Mouse (Mus musculus): ENCODE results near the gene Gm10803. TPM values are rescaled to one million over a fixed set of nuclear protein-coding genes. Genes with fewer than 3 reads are reported as not detected.
"Not testable (repeated sequence)": the region's sequence is repeated elsewhere in the genome, so short reads cannot be mapped to it uniquely, and the experiment has no call there.

The Gm10803 gene
- not detected in 2 replicates for polyA plus RNA-seq (2015; fragmentation: Nextera tagmentation; extraction: Ambion mirVana)

DNA sequence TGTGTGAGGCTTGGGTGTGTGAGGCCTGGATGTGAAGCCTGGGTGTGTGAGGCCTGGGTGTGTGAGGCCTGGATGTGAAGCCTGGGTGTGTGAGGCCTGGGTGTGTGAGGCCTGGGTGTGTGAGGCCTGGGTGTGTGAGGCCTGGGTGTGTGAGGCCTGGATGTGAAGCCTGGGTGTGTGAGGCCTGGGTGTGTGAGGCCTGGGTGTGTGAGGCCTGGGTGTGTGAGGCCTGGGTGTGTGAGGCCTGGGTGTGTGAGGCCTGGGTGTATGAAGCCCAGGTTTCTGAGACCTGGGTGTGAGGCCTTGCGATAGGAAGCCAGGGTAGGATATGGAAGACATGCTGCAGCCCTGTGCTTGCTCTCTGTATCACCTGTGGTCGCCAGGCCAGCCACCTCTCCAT is at the start of gene Gm10803:
TSS of gene Gm10803 (plus strand) at position 301 of the 400 bp plus-strand sequence.
- H3K9ac ChIP-seq (ENCODE audit: low read depth, low read length); H3K36me3 ChIP-seq (ENCODE audit: control insufficient read depth, insufficient read depth); ATAC-seq (ENCODE audit: low read depth); H3K27ac ChIP-seq (ENCODE audit: low read length); H3K9me3 ChIP-seq (replicated peaks; ENCODE audit: control insufficient read depth, low read length); H3K4me2 ChIP-seq (ENCODE audit: low read depth, low read length); H3K27me3 ChIP-seq (ENCODE audit: control insufficient read depth, insufficient read depth, low read depth, low read length); H3K4me3 ChIP-seq (ENCODE audit: low read depth, low read length); H3K4me1 ChIP-seq (ENCODE audit: control insufficient read depth, low read depth, low read length): not testable (repeated sequence)
- 60% methylated on average over 2 of the region's 2 CpGs for WGBS (ENCODE audit: insufficient replicate concordance)

DNA sequence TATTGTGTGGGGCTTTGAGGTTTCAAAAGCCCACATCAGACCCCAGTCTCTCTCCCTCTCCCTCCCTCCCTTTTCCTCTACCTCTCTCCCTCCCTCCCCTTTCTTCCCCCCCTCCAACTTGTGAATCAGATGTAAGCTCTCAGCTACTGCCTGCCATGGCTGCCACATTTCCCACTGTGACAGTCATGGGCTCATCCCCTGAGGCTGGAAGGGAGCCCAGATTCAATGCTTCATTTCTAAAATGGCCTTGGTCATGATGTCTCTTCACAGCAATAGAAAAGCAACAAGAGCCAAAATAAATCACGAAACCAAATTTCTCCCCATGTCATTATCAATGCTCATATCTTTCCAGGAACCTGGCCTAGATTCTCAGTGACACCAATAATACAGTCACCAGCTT is 49.5 kb upstream of the Gm10803 start:
- Histone ChIP-seq H3K4me1 (ENCODE audit: control insufficient read depth, low read depth, low read length) (no peaks in the 10 kb centered on the region), H3K27me3 (ENCODE audit: control insufficient read depth, insufficient read depth, low read depth, low read length) (no peaks in the 10 kb centered on the region), H3K9me3 (replicated peaks; ENCODE audit: control insufficient read depth, low read length) (no peaks in the 10 kb centered on the region), H3K4me3 (ENCODE audit: low read depth, low read length) (no peak overlapping the region), H3K4me2 (ENCODE audit: low read depth, low read length) (no peak overlapping the region), H3K27ac (ENCODE audit: low read length) (no peak overlapping the region), H3K9ac (ENCODE audit: low read depth, low read length) (no peak overlapping the region), H3K36me3 (ENCODE audit: control insufficient read depth, insufficient read depth) (no peaks in the 10 kb centered on the region)
- 72% methylated on average over 1 of the region's 1 CpGs for WGBS (ENCODE audit: insufficient replicate concordance)
- ATAC-seq (ENCODE audit: low read depth) = no peak

DNA sequence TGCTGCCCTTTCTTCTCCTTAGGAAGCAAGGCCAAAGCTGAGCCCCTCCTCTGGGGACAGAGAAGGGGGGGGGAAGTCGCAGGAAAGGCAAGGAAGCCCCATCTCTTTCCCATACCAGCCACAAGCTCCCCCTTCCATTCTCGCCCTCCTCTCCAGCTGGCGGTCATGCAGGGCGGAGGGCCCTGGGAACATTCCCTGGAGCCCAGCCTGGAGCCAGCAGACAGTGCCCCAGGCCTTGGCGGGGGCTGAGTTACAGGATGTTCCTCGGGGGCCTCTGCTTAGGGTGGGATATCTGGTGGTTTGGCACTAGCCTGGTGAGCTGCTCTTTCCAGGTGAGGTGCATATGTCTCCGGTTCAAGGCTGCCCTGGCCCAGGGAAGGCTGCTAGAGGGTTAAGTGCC is 48.2 kb upstream of the Gm10803 start:
- H3K27me3 ChIP-seq (ENCODE audit: control insufficient read depth, insufficient read depth, low read depth, low read length) = no peaks in the 10 kb centered on the region
- WGBS (ENCODE audit: insufficient replicate concordance) = 57% methylated on average over 7 of the region's 7 CpGs
- H3K4me3 ChIP-seq (ENCODE audit: low read depth, low read length) = no peak overlapping the region
- H3K4me2 ChIP-seq (ENCODE audit: low read depth, low read length) = no peak overlapping the region
- H3K9ac ChIP-seq (ENCODE audit: low read depth, low read length) = no peak overlapping the region
- H3K4me1 ChIP-seq (ENCODE audit: control insufficient read depth, low read depth, low read length) = no peaks in the 10 kb centered on the region
- no peak overlapping the region for H3K27ac ChIP-seq (ENCODE audit: low read length)
- H3K36me3 ChIP-seq (ENCODE audit: control insufficient read depth, insufficient read depth) = no peaks in the 10 kb centered on the region
- no peaks in the 10 kb centered on the region for H3K9me3 ChIP-seq (replicated peaks; ENCODE audit: control insufficient read depth, low read length)
- ATAC-seq (ENCODE audit: low read depth) = no peak

DNA sequence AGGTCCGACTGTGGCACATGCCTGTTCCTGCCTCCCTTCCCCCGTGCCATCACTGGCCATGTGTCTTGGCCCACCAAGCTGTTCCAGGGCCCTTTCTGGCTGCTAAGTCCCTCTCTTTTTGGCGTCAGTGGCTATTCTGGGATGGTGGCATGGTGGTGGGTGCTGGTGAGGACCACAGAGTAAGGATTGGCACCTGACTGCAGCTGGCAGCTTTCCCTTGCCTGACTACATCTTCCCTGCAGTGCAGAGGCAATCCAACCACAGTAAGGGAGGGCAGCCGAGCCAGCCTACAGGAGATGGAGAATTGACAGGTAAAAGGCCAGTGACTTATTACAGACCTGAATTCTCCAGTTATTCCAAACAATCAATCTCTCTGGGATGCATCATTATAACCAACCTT is 45.1 kb upstream of the Gm10803 start:
- Histone ChIP-seq H3K9ac (ENCODE audit: low read depth, low read length) (no peak overlapping the region), H3K4me2 (ENCODE audit: low read depth, low read length) (no peak overlapping the region), H3K27ac (ENCODE audit: low read length) (no peak overlapping the region), H3K4me1 (ENCODE audit: control insufficient read depth, low read depth, low read length) (no peaks in the 10 kb centered on the region), H3K27me3 (ENCODE audit: control insufficient read depth, insufficient read depth, low read depth, low read length) (no peaks in the 10 kb centered on the region), H3K9me3 (replicated peaks; ENCODE audit: control insufficient read depth, low read length) (no peaks in the 10 kb centered on the region), H3K36me3 (ENCODE audit: control insufficient read depth, insufficient read depth) (no peaks in the 10 kb centered on the region), H3K4me3 (ENCODE audit: low read depth, low read length) (no peak overlapping the region)
- 51% methylated on average over 4 of the region's 4 CpGs for WGBS (ENCODE audit: insufficient replicate concordance)
- ATAC-seq (ENCODE audit: low read depth) = no peak

DNA sequence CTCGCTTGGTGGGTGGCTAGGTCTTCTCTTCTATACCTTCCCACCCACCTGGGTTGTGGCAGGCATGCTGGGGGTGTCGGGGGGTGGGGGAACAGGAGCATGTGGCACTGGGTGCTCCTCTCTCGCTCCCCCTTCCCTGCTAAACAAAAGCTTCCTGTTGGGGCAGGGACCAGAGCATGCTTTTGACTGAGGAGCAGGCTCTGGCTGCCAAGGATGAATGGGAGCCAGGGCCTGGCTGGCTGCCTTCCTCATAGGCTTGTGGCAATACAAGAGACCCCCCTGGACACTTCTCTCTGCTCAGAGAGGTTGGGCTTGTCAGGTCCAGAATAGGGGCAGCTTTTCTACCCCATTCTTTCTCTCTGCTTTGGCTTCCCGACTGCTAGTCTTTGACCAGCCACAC is 39.3 kb upstream of the Gm10803 start:
- H3K36me3 ChIP-seq (ENCODE audit: control insufficient read depth, insufficient read depth) = no peaks in the 10 kb centered on the region
- no peak for ATAC-seq (ENCODE audit: low read depth)
- H3K4me3 ChIP-seq (ENCODE audit: low read depth, low read length) = no peak overlapping the region
- no peak overlapping the region for H3K4me2 ChIP-seq (ENCODE audit: low read depth, low read length)
- WGBS (ENCODE audit: insufficient replicate concordance) = 42% methylated on average over 4 of the region's 4 CpGs
- no peaks in the 10 kb centered on the region for H3K9me3 ChIP-seq (replicated peaks; ENCODE audit: control insufficient read depth, low read length)
- H3K27ac ChIP-seq (ENCODE audit: low read length) = no peak overlapping the region
- no peaks in the 10 kb centered on the region for H3K27me3 ChIP-seq (ENCODE audit: control insufficient read depth, insufficient read depth, low read depth, low read length)
- H3K9ac ChIP-seq (ENCODE audit: low read depth, low read length) = no peak overlapping the region
- H3K4me1 ChIP-seq (ENCODE audit: control insufficient read depth, low read depth, low read length) = no peaks in the 10 kb centered on the region

DNA sequence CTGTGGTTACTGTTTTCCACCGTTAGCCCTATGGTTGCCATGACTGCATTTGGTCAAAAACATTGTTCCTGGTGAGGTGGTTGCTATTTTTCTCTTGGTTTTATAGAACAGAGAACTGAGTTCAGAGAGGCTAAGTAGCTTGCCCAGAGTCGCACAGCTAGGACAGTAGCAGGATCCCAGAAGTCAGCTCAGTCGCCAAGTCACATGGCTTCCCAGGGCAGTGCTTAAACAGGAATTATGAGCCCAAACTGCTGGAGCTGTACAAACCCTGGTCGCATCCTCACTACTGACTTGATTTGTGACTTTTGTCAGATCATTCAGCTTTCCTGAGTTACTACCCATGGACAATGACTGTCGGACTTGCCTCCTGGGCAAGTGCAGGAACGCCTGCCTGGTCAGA is 38.8 kb upstream of the Gm10803 start:
- H3K9me3 ChIP-seq (replicated peaks; ENCODE audit: control insufficient read depth, low read length) = no peaks in the 10 kb centered on the region
- H3K4me3 ChIP-seq (ENCODE audit: low read depth, low read length) = no peak overlapping the region
- H3K36me3 ChIP-seq (ENCODE audit: control insufficient read depth, insufficient read depth) = no peaks in the 10 kb centered on the region
- ATAC-seq (ENCODE audit: low read depth) = no peak
- H3K27ac ChIP-seq (ENCODE audit: low read length) = no peak overlapping the region
- no peaks in the 10 kb centered on the region for H3K27me3 ChIP-seq (ENCODE audit: control insufficient read depth, insufficient read depth, low read depth, low read length)
- no peaks in the 10 kb centered on the region for H3K4me1 ChIP-seq (ENCODE audit: control insufficient read depth, low read depth, low read length)
- H3K9ac ChIP-seq (ENCODE audit: low read depth, low read length) = no peak overlapping the region
- no peak overlapping the region for H3K4me2 ChIP-seq (ENCODE audit: low read depth, low read length)
- WGBS (ENCODE audit: insufficient replicate concordance) = 58% methylated on average over 6 of the region's 6 CpGs

DNA sequence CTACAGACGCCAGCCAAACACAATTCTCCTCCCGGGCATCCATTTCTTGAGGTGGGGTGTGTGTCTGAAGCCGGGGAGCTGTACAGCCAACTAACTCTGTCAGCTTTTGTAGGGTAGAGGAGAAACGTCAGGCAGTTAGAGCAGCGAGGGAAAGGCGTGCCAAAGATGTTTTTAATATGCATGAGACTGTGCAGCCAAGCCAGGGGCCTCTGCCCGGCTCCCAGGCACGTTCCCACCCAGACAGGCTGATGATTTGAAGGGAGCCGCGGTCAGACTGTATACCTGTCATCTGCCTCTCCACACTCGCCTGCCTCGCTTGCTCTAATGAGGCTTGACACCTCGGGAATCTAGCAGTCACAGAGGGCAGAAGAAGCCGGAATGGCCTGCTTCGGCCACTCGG is 38.4 kb upstream of the Gm10803 start:
- Histone ChIP-seq H3K27ac (ENCODE audit: low read length) (no peak overlapping the region), H3K9ac (ENCODE audit: low read depth, low read length) (no peak overlapping the region), H3K4me3 (ENCODE audit: low read depth, low read length) (no peak overlapping the region), H3K36me3 (ENCODE audit: control insufficient read depth, insufficient read depth) (no peaks in the 10 kb centered on the region), H3K4me2 (ENCODE audit: low read depth, low read length) (no peak overlapping the region), H3K9me3 (replicated peaks; ENCODE audit: control insufficient read depth, low read length) (no peaks in the 10 kb centered on the region), H3K4me1 (ENCODE audit: control insufficient read depth, low read depth, low read length) (no peaks in the 10 kb centered on the region), H3K27me3 (ENCODE audit: control insufficient read depth, insufficient read depth, low read depth, low read length) (no peaks in the 10 kb centered on the region)
- ATAC-seq (ENCODE audit: low read depth) = no peak
- 70% methylated on average over 16 of the region's 16 CpGs for WGBS (ENCODE audit: insufficient replicate concordance)

DNA sequence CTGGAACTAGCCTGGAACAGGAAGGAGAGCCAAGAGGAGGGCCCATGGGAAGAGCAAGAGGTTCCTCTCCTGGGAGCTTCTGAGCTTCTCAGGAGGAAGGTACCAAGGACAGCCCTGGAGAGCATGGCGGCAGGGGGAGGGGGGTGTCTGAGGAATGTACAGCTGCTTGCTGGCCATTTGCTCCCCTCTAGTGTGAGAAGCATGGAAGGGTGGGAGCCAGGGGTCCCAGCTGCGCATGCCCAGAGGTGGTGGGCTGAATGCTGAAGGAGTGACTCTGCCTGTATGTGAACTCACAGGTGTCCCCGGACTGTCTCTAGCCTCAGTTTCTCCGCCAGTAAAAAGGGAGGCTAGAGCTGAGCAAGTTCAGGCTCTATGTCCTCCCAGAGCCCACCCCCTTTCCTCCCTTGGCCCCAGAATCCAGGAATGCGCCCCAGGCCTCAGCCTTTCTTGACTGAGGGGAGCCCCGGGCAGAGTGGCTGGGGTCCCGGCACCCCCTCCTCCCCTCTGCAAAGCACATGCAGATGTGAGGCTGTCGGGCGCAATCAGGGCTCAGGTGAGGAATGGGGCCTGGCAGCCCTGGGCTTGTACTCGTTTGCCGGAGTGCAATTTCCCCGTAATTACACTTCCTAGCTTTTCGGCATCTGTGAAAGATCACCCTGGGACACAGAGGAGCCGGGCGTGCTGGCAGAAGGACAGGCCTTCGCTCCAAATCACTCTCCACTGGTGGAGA is 35.2 kb upstream of the Gm10803 start:
- WGBS (ENCODE audit: insufficient replicate concordance) = 58% methylated on average over 16 of the region's 16 CpGs
- H3K4me2 ChIP-seq (ENCODE audit: low read depth, low read length) = no peak overlapping the region
- no peak for ATAC-seq (ENCODE audit: low read depth)
- H3K36me3 ChIP-seq (ENCODE audit: control insufficient read depth, insufficient read depth) = no peaks in the 10 kb centered on the region
- H3K4me1 ChIP-seq (ENCODE audit: control insufficient read depth, low read depth, low read length) = no peaks in the 10 kb centered on the region
- no peak overlapping the region for H3K27ac ChIP-seq (ENCODE audit: low read length)
- H3K9me3 ChIP-seq (replicated peaks; ENCODE audit: control insufficient read depth, low read length) = no peaks in the 10 kb centered on the region
- no peak overlapping the region for H3K9ac ChIP-seq (ENCODE audit: low read depth, low read length)
- no peaks in the 10 kb centered on the region for H3K27me3 ChIP-seq (ENCODE audit: control insufficient read depth, insufficient read depth, low read depth, low read length)
- no peak overlapping the region for H3K4me3 ChIP-seq (ENCODE audit: low read depth, low read length)

DNA sequence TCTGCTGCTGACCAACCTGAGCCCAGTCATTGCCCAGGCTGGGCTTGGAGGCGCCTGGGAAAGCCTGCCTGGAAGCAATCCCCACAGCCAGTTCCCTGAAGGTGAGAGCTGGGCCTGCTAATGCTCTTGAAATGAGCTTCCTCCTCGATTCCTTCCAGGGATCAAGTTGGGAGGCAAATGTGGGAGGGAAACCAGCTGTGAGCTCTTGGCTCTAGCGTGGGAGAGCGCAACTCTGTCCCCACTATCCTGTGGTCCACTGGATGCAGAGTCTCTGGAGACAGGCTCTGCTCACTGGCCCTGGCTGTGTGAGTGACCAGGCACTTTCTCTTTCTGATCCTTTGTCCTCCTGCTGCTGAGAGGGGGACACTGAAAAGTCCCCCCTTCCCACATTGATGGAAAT is 30.8 kb upstream of the Gm10803 start:
- Histone ChIP-seq H3K4me3 (ENCODE audit: low read depth, low read length) (no peak overlapping the region), H3K36me3 (ENCODE audit: control insufficient read depth, insufficient read depth) (no peaks in the 10 kb centered on the region), H3K27ac (ENCODE audit: low read length) (no peak overlapping the region), H3K27me3 (ENCODE audit: control insufficient read depth, insufficient read depth, low read depth, low read length) (no peaks in the 10 kb centered on the region), H3K4me1 (ENCODE audit: control insufficient read depth, low read depth, low read length) (no peaks in the 10 kb centered on the region), H3K9me3 (replicated peaks; ENCODE audit: control insufficient read depth, low read length) (no peaks in the 10 kb centered on the region), H3K9ac (ENCODE audit: low read depth, low read length) (no peak overlapping the region), H3K4me2 (ENCODE audit: low read depth, low read length) (no peak overlapping the region)
- WGBS (ENCODE audit: insufficient replicate concordance) = 43% methylated on average over 4 of the region's 4 CpGs
- ATAC-seq (ENCODE audit: low read depth) = no peak

Measured in liver, embryonic 16.5 days (tissue).